Mouse (Mus musculus): ENCODE results near the gene Scn5a. TPM values are rescaled to one million over a fixed set of nuclear protein-coding genes. Genes with fewer than 3 reads are reported as not detected.

The Scn5a gene
- total and polyA plus RNA-seq, 2 experiments from 2014 or later: 0.38 to 1.2 TPM

DNA sequence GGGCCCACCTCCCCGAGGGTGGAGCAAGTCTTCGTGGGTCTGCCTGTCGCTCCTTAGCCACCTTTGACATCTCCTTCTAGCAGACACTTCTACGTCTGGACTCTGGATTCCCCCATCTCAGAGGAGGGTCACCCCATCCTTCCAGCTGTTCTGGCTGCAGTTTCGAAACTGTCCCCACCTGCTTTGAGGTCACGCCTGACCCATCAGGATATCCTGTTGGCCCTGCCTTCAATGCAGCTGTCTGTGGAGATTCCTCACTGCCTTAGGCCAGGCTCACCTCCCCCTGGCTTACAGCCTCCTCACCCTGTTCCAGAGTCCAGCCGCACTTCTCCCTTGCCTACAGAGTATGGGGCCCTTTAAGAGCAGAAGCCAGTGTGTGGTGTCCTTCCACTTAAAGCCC lies 79.9 kb downstream of the Scn5a start:
- TF ChIP-seq CTCF (IDR thresholded peaks at IDR 0.05): no peak
- no peaks in the 10 kb centered on the region for H3K27me3 ChIP-seq (ENCODE audit: insufficient read depth, low read length)
- 79% methylated on average over 7 of the region's 7 CpGs for WGBS

DNA sequence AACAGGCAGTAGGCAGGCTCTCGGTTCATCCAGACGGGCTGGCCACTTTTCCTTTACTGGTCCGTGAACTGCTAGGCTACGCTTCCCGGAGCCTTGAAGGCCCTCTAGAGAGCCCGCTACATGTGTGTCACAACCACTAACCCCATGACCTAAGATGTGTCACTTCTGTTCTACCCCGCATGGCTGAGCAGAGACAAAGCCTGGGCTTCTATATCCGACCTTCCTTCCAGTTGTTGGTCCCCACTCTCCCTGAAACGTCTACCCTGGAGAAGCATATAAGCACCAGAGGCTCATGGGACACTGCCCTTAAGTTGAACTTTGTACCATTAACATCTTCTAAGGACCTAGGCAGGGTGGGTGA lies 80.6 kb downstream of the Scn5a start:
- ATAC-seq (ENCODE audit: low FRiP score) (no peak), DNase-seq (ENCODE audit: low spot score) (no peak)
- no peak for TF ChIP-seq CTCF (IDR thresholded peaks at IDR 0.05)
- WGBS: 82% methylated on average over 9 of the region's 9 CpGs
- no peaks in the 10 kb centered on the region for H3K9me3 ChIP-seq (ENCODE audit: low read length)
- no peak overlapping the region for H3K9ac ChIP-seq (replicated peaks; ENCODE audit: low read length, poor library complexity, severe bottlenecking)
- H3K4me2 ChIP-seq (ENCODE audit: low read depth, low read length, poor library complexity, severe bottlenecking): no peak overlapping the region
- no peak overlapping the region for H3K4me3 ChIP-seq (ENCODE audit: low read depth, low read length)
- no peaks in the 10 kb centered on the region for H3K27me3 ChIP-seq (ENCODE audit: insufficient read depth, low read length)
- H3K27ac ChIP-seq (ENCODE audit: low read depth, low read length): no peak overlapping the region
- no peaks in the 10 kb centered on the region for H3K4me1 ChIP-seq (ENCODE audit: insufficient read depth, low read length)
- no peaks in the 10 kb centered on the region for H3K36me3 ChIP-seq (ENCODE audit: insufficient read depth, low read length)

More for the DNA sequence above, 79.9 kb downstream of the Scn5a start:
- Histone ChIP-seq H3K36me3 (ENCODE audit: insufficient read depth, low read length) (no peaks in the 10 kb centered on the region), H3K9ac (replicated peaks; ENCODE audit: low read length, poor library complexity, severe bottlenecking) (no peak overlapping the region), H3K9me3 (ENCODE audit: low read length) (no peaks in the 10 kb centered on the region), H3K4me2 (ENCODE audit: low read depth, low read length, poor library complexity, severe bottlenecking) (no peak overlapping the region), H3K4me3 (ENCODE audit: low read depth, low read length) (no peak overlapping the region), H3K4me1 (ENCODE audit: insufficient read depth, low read length) (no peaks in the 10 kb centered on the region), H3K27ac (ENCODE audit: low read depth, low read length) (no peak overlapping the region)
- ATAC-seq (ENCODE audit: low FRiP score) (no peak), DNase-seq (ENCODE audit: low spot score) (no peak)

DNA sequence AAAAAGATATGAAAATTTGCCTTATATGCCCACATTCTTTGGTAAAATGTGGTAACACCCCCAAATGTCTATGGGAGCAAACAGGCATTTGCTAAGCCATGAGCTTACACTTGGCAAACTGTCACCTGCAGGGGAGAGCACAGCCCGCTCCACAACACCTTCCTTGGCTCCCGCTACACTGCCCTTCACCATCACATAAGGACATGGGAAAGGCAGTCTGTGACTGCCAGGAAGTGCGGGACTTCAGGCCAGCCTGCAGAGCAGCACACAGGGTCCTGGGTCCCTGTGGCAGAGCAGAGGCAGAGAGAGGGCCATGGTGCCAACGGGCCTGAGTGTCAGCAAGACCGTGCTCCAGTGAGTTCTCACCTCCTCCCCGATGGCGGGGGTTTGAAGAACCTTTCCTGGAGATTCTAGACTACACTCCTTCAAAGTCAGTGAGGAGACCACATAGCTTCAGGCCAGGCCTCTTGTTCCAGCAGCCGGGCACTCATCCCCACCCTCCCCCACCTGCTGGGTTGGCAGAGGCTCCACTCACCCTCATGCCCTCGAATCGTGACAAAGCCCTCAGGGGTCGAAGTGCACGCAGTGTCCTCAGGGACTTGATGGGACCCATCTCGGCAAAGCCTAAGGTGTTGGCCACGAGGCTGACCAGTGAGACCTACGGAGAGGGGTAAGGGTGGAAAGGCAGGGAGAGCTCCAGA lies 81.1 kb downstream of the Scn5a start:
- WGBS: 87% methylated on average over 15 of the region's 15 CpGs
- TF ChIP-seq CTCF (IDR thresholded peaks at IDR 0.05): no peak
- ATAC-seq (ENCODE audit: low FRiP score): no peak

DNA sequence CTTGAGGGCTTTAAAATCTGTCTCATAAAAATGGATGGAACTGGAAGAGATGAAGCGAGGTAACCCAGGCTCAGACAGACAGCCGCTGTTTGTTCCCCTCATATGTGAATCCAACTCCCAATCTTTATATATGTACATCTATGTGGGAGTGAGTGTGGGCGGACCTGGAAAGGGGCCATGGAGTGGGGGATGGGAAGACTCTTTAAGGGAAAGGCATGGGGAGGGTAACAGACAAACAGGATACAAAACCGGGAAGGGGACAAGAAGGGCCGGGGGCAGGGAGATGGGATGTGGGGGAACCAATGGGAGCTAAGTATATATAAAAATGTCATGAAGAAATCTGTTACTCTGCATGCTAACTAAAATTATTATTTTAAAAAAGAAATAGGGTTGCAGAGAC lies 81.9 kb downstream of the Scn5a start:
- TF ChIP-seq CTCF (IDR thresholded peaks at IDR 0.05): no peak
- no peak overlapping the region for H3K4me2 ChIP-seq (ENCODE audit: low read depth, low read length, poor library complexity, severe bottlenecking)
- H3K27me3 ChIP-seq (ENCODE audit: insufficient read depth, low read length): no peaks in the 10 kb centered on the region
- WGBS: 67% methylated on average over 5 of the region's 5 CpGs
- H3K9me3 ChIP-seq (ENCODE audit: low read length): no peaks in the 10 kb centered on the region
- no peaks in the 10 kb centered on the region for H3K36me3 ChIP-seq (ENCODE audit: insufficient read depth, low read length)
- DNase-seq (ENCODE audit: low spot score) (no peak), ATAC-seq (ENCODE audit: low FRiP score) (no peak)
- no peak overlapping the region for H3K27ac ChIP-seq (ENCODE audit: low read depth, low read length)
- H3K4me3 ChIP-seq (ENCODE audit: low read depth, low read length): no peak overlapping the region
- H3K9ac ChIP-seq (replicated peaks; ENCODE audit: low read length, poor library complexity, severe bottlenecking): no peak overlapping the region
- no peaks in the 10 kb centered on the region for H3K4me1 ChIP-seq (ENCODE audit: insufficient read depth, low read length)

More for the DNA sequence above, 81.1 kb downstream of the Scn5a start:
- no peak overlapping the region for H3K9ac ChIP-seq (replicated peaks; ENCODE audit: low read length, poor library complexity, severe bottlenecking)
- no peaks in the 10 kb centered on the region for H3K9me3 ChIP-seq (ENCODE audit: low read length)
- no peak overlapping the region for H3K4me2 ChIP-seq (ENCODE audit: low read depth, low read length, poor library complexity, severe bottlenecking)
- H3K27me3 ChIP-seq (ENCODE audit: insufficient read depth, low read length): no peaks in the 10 kb centered on the region
- no peak overlapping the region for H3K27ac ChIP-seq (ENCODE audit: low read depth, low read length)
- H3K4me3 ChIP-seq (ENCODE audit: low read depth, low read length): no peak overlapping the region
- no peak for DNase-seq (ENCODE audit: low spot score)
- no peaks in the 10 kb centered on the region for H3K36me3 ChIP-seq (ENCODE audit: insufficient read depth, low read length)
- no peaks in the 10 kb centered on the region for H3K4me1 ChIP-seq (ENCODE audit: insufficient read depth, low read length)

DNA sequence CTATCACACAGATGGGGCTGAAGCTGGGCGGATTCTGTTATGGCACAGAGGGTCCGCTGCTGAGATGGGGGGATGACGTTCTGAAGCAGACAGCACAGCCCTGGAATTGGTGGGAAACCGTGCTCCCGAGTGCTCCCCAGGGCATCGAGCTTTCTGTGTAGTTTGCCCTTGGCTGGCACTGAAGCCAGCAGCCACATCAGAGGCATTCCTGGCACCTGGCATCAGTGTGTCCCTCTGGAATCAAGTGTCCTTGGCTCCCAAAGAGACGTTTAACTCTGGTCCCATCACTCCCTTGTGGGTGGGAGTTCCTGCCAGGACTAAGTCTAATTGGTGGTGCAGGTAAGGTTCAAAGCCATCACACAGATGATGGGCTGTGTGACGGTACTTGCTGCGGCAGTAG lies 82.5 kb downstream of the Scn5a start:
- Histone ChIP-seq H3K27ac (ENCODE audit: low read depth, low read length) (no peak overlapping the region), H3K4me2 (ENCODE audit: low read depth, low read length, poor library complexity, severe bottlenecking) (no peak overlapping the region), H3K27me3 (ENCODE audit: insufficient read depth, low read length) (no peaks in the 10 kb centered on the region), H3K9me3 (ENCODE audit: low read length) (no peaks in the 10 kb centered on the region), H3K4me1 (ENCODE audit: insufficient read depth, low read length) (no peaks in the 10 kb centered on the region), H3K9ac (replicated peaks; ENCODE audit: low read length, poor library complexity, severe bottlenecking) (no peak overlapping the region), H3K4me3 (ENCODE audit: low read depth, low read length) (no peak overlapping the region), H3K36me3 (ENCODE audit: insufficient read depth, low read length) (no peaks in the 10 kb centered on the region)
- DNase-seq (ENCODE audit: low spot score) (no peak), ATAC-seq (ENCODE audit: low FRiP score) (no peak)
- no peak for TF ChIP-seq CTCF (IDR thresholded peaks at IDR 0.05)
- 84% methylated on average over 9 of the region's 9 CpGs for WGBS

DNA sequence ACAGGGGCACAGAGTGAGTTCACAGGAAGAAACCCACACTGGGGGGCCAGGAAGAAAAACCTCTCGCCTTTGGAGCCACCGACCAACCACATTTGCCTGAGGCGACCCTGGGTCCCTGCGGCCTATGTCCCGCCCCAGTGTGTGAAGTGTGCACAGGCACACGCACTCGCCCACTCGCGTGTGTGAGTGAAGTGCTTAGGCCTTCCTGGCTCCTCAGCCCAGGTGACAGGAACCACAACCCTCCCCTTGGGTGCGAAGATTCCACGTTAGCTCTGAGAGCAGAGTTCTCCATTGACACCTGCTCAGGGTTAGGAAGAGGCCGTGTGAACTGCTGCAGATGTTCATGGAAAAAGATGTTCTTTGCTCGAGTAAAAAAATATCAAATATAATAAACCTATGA lies 93.9 kb downstream of the Scn5a start:
- H3K4me3 ChIP-seq (ENCODE audit: low read depth, low read length): no peak overlapping the region
- WGBS: 89% methylated on average over 13 of the region's 13 CpGs

More for the DNA sequence above, 93.9 kb downstream of the Scn5a start:
- no peak overlapping the region for H3K9ac ChIP-seq (replicated peaks; ENCODE audit: low read length, poor library complexity, severe bottlenecking)
- no peaks in the 10 kb centered on the region for H3K9me3 ChIP-seq (ENCODE audit: low read length)
- H3K27me3 ChIP-seq (ENCODE audit: insufficient read depth, low read length): no peaks in the 10 kb centered on the region
- H3K27ac ChIP-seq (ENCODE audit: low read depth, low read length): no peak overlapping the region
- TF ChIP-seq CTCF (IDR thresholded peaks at IDR 0.05): no peak
- H3K4me1 ChIP-seq (ENCODE audit: insufficient read depth, low read length): no peaks in the 10 kb centered on the region; the same call in 1 of the 2 replicates
- H3K4me2 ChIP-seq (ENCODE audit: low read depth, low read length, poor library complexity, severe bottlenecking): no peak overlapping the region
- ATAC-seq (ENCODE audit: low FRiP score) (no peak), DNase-seq (ENCODE audit: low spot score) (no peak)
- no peaks in the 10 kb centered on the region for H3K36me3 ChIP-seq (ENCODE audit: insufficient read depth, low read length)

All from midbrain, postnatal 0 days (tissue).